Mouse (Mus musculus): ENCODE measurements around the gene Foxp3.
A peak's percentile ranks its signal among the peaks of the same experiment; 100 is the strongest.

- TF ChIP-seq POLR2A (IDR thresholded peaks at IDR 0.05; ENCODE audit: low read depth, low read length) (peak; percentile 29; the same call in 1 of the 2 replicates), CTCF (IDR thresholded peaks at IDR 0.05; ENCODE audit: borderline replicate concordance, insufficient read depth, low read length) (no peak)
These were observed 842 bp downstream of the Foxp3 start, which contains the start of gene Ppp1r3f for GRCm38 (mm10) chrX:7574087-7574884.
